Mouse (Mus musculus) lung, embryonic 14.5 days (tissue): Measurements from ENCODE around the gene Rapgef4. TPM values are rescaled to one million over a fixed set of nuclear protein-coding genes. Genes with fewer than 3 reads are reported as not detected.

Experiments used
- ATAC-seq: fragments of 200-750 bp; cut with Nextera tagmentation; 2 replicates; pipeline ENCODE4 v1.8.0; 2017; ENCODE audit warnings: mild to moderate bottlenecking, moderate TSS enrichment, moderate library complexity; ENCODE audit not compliant: insufficient read depth
- DNase-seq: peaks from one replicate; pipeline ENCODE4 v3.0.0-alpha.2; 2015
- H3K27ac ChIP-seq: fragments of 300-500 bp; sonication (generic); 2 replicates; pipeline ENCODE4 v1.5.1; 2014; ENCODE audit warnings: low read depth, mild to moderate bottlenecking, moderate library complexity
- H3K27me3 ChIP-seq: fragments of 300-500 bp; sonication (generic); 2 replicates; pipeline ENCODE4 v1.6.1; 2014; ENCODE audit warnings: low read length, control low read depth; ENCODE audit not compliant: insufficient read depth
- H3K36me3 ChIP-seq: fragments of 300-500 bp; sonication (generic); 2 replicates; pipeline ENCODE4 v1.6.1; 2014; ENCODE audit warnings: control low read depth; ENCODE audit not compliant: insufficient read depth
- H3K4me1 ChIP-seq: fragments of 300-500 bp; sonication (generic); 2 replicates; pipeline ENCODE4 v1.6.1; 2014; ENCODE audit warnings: antibody characterized with exemption, control low read depth; ENCODE audit not compliant: insufficient read depth
- H3K4me2 ChIP-seq: fragments of 300-500 bp; sonication (generic); 2 replicates; pipeline ENCODE4 v1.6.1; 2014; ENCODE audit warnings: mild to moderate bottlenecking
- H3K4me3 ChIP-seq: fragments of 300-500 bp; sonication (generic); 2 replicates; pipeline ENCODE4 v1.5.1; 2014; ENCODE audit warnings: low read depth, low read length
- H3K9ac ChIP-seq: fragments of 300-500 bp; sonication (generic); 2 replicates; pipeline ENCODE4 v1.6.1; 2014
- H3K9me3 ChIP-seq: fragments of 300-500 bp; sonication (generic); 2 replicates; pipeline ENCODE4 v1.6.1; 2016; ENCODE audit warnings: low read depth, low read length, control low read depth
- CTCF ChIP-seq: IDR thresholded peaks from 2 replicates; pipeline ENCODE4 v1.5.1; 2016; ENCODE audit warnings: antibody characterized with exemption, low read depth
- WGBS: fragments of 180-500 bp; shearing (Covaris S2); extraction: QIAGEN DNeasy Blood & Tissue Kit; methylation state at CpG from one replicate; pipeline ENCODE4 v1.1.7; 2014; 5-methylcytosine and 5-hydroxymethylcytosine counted together
- polyA plus RNA-seq: library from polyadenylated mRNA; unstranded; fragments of >200 nt; fragmentation: Nextera tagmentation; extraction: Ambion mirVana; gene quantifications from 2 replicates; pipeline ENCODE4 v1.2.1, GENCODE M21; 2014

Gene Rapgef4
- polyA plus RNA-seq, 1 experiment from 2014 or later, result 3.5 TPM

- H3K27me3 ChIP-seq, result peaks cover 17% of the 10 kb centered on the region
- H3K27ac ChIP-seq, result no peak overlapping the region
- peak overlapping the region; percentile 7; the same call in 1 of the 2 replicates for H3K4me2 ChIP-seq
- DNase-seq (peak; percentile 39), ATAC-seq (no peak)
- no peaks in the 10 kb centered on the region for H3K36me3 ChIP-seq
- no peaks in the 10 kb centered on the region for H3K4me1 ChIP-seq
- no peaks in the 10 kb centered on the region for H3K9me3 ChIP-seq
- TF ChIP-seq CTCF, result no peak
- H3K4me3 ChIP-seq, result no peak overlapping the region
- H3K9ac ChIP-seq, result no peak overlapping the region
- 55% methylated on average over 10 of the region's 10 CpGs for WGBS
These were observed 2.0 kb downstream of the Rapgef4 start for GRCm38 (mm10) chr2:71982868-71983597.

GRCm38 (mm10) chr2:71985730-71986129 is 4.7 kb downstream of the Rapgef4 start:
- DNase-seq (no peak), ATAC-seq (no peak)
- no peak for TF ChIP-seq CTCF
- no peak overlapping the region for H3K9ac ChIP-seq
- no peaks in the 10 kb centered on the region for H3K4me1 ChIP-seq
- no peaks in the 10 kb centered on the region for H3K9me3 ChIP-seq
- no peaks in the 10 kb centered on the region for H3K36me3 ChIP-seq
- WGBS, result 60% methylated on average over 2 of the region's 2 CpGs
- H3K4me3 ChIP-seq, result no peak overlapping the region
- peaks cover 8% of the 10 kb centered on the region for H3K27me3 ChIP-seq
- no peak overlapping the region for H3K4me2 ChIP-seq
- H3K27ac ChIP-seq, result no peak overlapping the region

GRCm38 (mm10) chr2:71986276-71986848 is 5.3 kb downstream of the Rapgef4 start:
- no peak for ATAC-seq
- WGBS, result 47% methylated on average over 12 of the region's 12 CpGs
- no peak for DNase-seq
- H3K27me3 ChIP-seq, result peaks cover 6% of the 10 kb centered on the region; the same call in 1 of the 2 replicates
- no peaks in the 10 kb centered on the region for H3K36me3 ChIP-seq
- no peaks in the 10 kb centered on the region for H3K9me3 ChIP-seq
- H3K27ac ChIP-seq, result no peak overlapping the region
- H3K4me2 ChIP-seq, result no peak overlapping the region
- no peaks in the 10 kb centered on the region for H3K4me1 ChIP-seq
- H3K9ac ChIP-seq, result no peak overlapping the region
- TF ChIP-seq CTCF, result no peak
- no peak overlapping the region for H3K4me3 ChIP-seq

- Histone ChIP-seq H3K27me3 (no peaks in the 10 kb centered on the region), H3K27ac (no peak overlapping the region), H3K36me3 (no peaks in the 10 kb centered on the region), H3K4me3 (no peak overlapping the region), H3K4me2 (no peak overlapping the region), H3K4me1 (no peaks in the 10 kb centered on the region), H3K9ac (no peak overlapping the region), H3K9me3 (no peaks in the 10 kb centered on the region)
- DNase-seq (peak; percentile 48), ATAC-seq (no peak)
- WGBS, result 15% methylated on average over 6 of the region's 6 CpGs
- no peak for TF ChIP-seq CTCF
These were observed 7.5 kb downstream of the Rapgef4 start for GRCm38 (mm10) chr2:71988572-71988971.

- no peaks in the 10 kb centered on the region for H3K27me3 ChIP-seq
These were observed 11.1 kb downstream of the Rapgef4 start for GRCm38 (mm10) chr2:71992129-71992528.

GRCm38 (mm10) chr2:71993729-71994423 is 12.8 kb downstream of the Rapgef4 start:
- Histone ChIP-seq H3K4me3 (no peak overlapping the region), H3K4me1 (no peaks in the 10 kb centered on the region), H3K9ac (no peak overlapping the region), H3K27ac (no peak overlapping the region), H3K9me3 (no peaks in the 10 kb centered on the region), H3K27me3 (no peaks in the 10 kb centered on the region), H3K36me3 (no peaks in the 10 kb centered on the region), H3K4me2 (no peak overlapping the region)
- DNase-seq (no peak), ATAC-seq (no peak)
- 89% methylated on average over 5 of the region's 5 CpGs for WGBS
- TF ChIP-seq CTCF, result no peak

More at GRCm38 (mm10) chr2:71992129-71992528, 11.1 kb downstream of the Rapgef4 start:
- Histone ChIP-seq H3K9me3 (no peaks in the 10 kb centered on the region), H3K4me3 (no peak overlapping the region), H3K36me3 (no peaks in the 10 kb centered on the region), H3K4me2 (no peak overlapping the region), H3K9ac (no peak overlapping the region), H3K4me1 (no peaks in the 10 kb centered on the region), H3K27ac (no peak overlapping the region)
- no peak for TF ChIP-seq CTCF
- DNase-seq, result no peak
- ATAC-seq, result no peak
- WGBS, result 90% methylated on average over 3 of the region's 3 CpGs

GRCm38 (mm10) chr2:71998531-71998930 is 17.5 kb downstream of the Rapgef4 start:
- no peak overlapping the region for H3K9ac ChIP-seq
- DNase-seq (no peak), ATAC-seq (no peak)
- no peaks in the 10 kb centered on the region for H3K27me3 ChIP-seq
- H3K36me3 ChIP-seq, result no peaks in the 10 kb centered on the region
- no peak for TF ChIP-seq CTCF
- H3K9me3 ChIP-seq, result no peaks in the 10 kb centered on the region
- no peak overlapping the region for H3K27ac ChIP-seq
- no peaks in the 10 kb centered on the region for H3K4me1 ChIP-seq
- H3K4me2 ChIP-seq, result no peak overlapping the region
- H3K4me3 ChIP-seq, result no peak overlapping the region
- 88% methylated on average over 2 of the region's 2 CpGs for WGBS
